Mouse (Mus musculus) CD8-positive naive resting alpha-beta T cell, adult 2 months (primary cell): ENCODE results near the gene B830017H08Rik.

Source experiments
- DNase-seq, 2 experiments: peaks; one replicate each; pipeline ENCODE4 v3.0.0; 2022; ENCODE audit warnings: low read depth in 2 of 2, low spot score in 2 of 2

The B830017H08Rik gene

GRCm38 (mm10) chr16:17832821-17833220, at the start of gene B830017H08Rik:
TSS of gene B830017H08Rik (plus strand) at chr16:17833121.
- DNase-seq: no peak

GRCm38 (mm10) chr16:17785337-17785736, 47.6 kb upstream of the B830017H08Rik start:
- no peak for DNase-seq

- no peak for DNase-seq
Observed at GRCm38 (mm10) chr16:17792728-17793127, 40.2 kb upstream of the B830017H08Rik start.

GRCm38 (mm10) chr16:17794047-17794446, 38.9 kb upstream of the B830017H08Rik start:
- no peak for DNase-seq

GRCm38 (mm10) chr16:17795643-17796042, 37.3 kb upstream of the B830017H08Rik start:
- no peak for DNase-seq

GRCm38 (mm10) chr16:17796519-17796918, 36.4 kb upstream of the B830017H08Rik start:
- DNase-seq: no peak

- no peak for DNase-seq
Observed at GRCm38 (mm10) chr16:17796971-17797811, 35.7 kb upstream of the B830017H08Rik start, which contains the start of gene Scarf2. TSS of gene Scarf2 (plus strand) at chr16:17797282.

GRCm38 (mm10) chr16:17797812-17798311, 35.1 kb upstream of the B830017H08Rik start:
- no peak for DNase-seq

- DNase-seq: no peak
Observed at GRCm38 (mm10) chr16:17798321-17799180, 34.4 kb upstream of the B830017H08Rik start.

- DNase-seq: no peak
Observed at GRCm38 (mm10) chr16:17799584-17799983, 33.3 kb upstream of the B830017H08Rik start.

GRCm38 (mm10) chr16:17801777-17802455, 31.0 kb upstream of the B830017H08Rik start:
- DNase-seq: no peak

GRCm38 (mm10) chr16:17802456-17802838, 30.5 kb upstream of the B830017H08Rik start:
- no peak for DNase-seq

GRCm38 (mm10) chr16:17802839-17803674, 29.9 kb upstream of the B830017H08Rik start:
- DNase-seq: no peak

GRCm38 (mm10) chr16:17803675-17804448, 29.1 kb upstream of the B830017H08Rik start:
- DNase-seq: no peak

GRCm38 (mm10) chr16:17804449-17804912, 28.4 kb upstream of the B830017H08Rik start:
- DNase-seq: no peak

- DNase-seq: no peak
Observed at GRCm38 (mm10) chr16:17804982-17805381, 27.9 kb upstream of the B830017H08Rik start.

GRCm38 (mm10) chr16:17806581-17807191, 26.2 kb upstream of the B830017H08Rik start:
- DNase-seq: no peak

- DNase-seq: peak; percentile 82 to 86
Observed at GRCm38 (mm10) chr16:17807192-17808009, 25.5 kb upstream of the B830017H08Rik start.
